Mouse (Mus musculus) CH12.LX (cell line): ENCODE data around the gene Spsb2.

ENCODE experiments used
- CTCF ChIP-seq, 2 experiments: IDR thresholded peaks in 1 of 2; conservative IDR thresholded peaks in 1 of 2; 2 replicates each; pipeline ENCODE4 v1.5.1; 2011 to 2012; ENCODE audit warnings: low read depth in 2 of 2, low read length in 2 of 2, improper control_type of control experiment in 1 of 2, inconsistent platforms in 1 of 2, mild to moderate bottlenecking in 1 of 2, moderate library complexity in 1 of 2
- USF2 ChIP-seq: conservative IDR thresholded peaks from 2 replicates; pipeline ENCODE4 v1.6.1; 2011; ENCODE audit warnings: low read depth, low read length, improper control_type of control experiment
- ZMIZ1 ChIP-seq: IDR thresholded peaks from 2 replicates; pipeline ENCODE4 v1.6.1; 2012; ENCODE audit warnings: low read depth, mild to moderate bottlenecking, inconsistent platforms, low read length, improper control_type of control experiment

DNA sequence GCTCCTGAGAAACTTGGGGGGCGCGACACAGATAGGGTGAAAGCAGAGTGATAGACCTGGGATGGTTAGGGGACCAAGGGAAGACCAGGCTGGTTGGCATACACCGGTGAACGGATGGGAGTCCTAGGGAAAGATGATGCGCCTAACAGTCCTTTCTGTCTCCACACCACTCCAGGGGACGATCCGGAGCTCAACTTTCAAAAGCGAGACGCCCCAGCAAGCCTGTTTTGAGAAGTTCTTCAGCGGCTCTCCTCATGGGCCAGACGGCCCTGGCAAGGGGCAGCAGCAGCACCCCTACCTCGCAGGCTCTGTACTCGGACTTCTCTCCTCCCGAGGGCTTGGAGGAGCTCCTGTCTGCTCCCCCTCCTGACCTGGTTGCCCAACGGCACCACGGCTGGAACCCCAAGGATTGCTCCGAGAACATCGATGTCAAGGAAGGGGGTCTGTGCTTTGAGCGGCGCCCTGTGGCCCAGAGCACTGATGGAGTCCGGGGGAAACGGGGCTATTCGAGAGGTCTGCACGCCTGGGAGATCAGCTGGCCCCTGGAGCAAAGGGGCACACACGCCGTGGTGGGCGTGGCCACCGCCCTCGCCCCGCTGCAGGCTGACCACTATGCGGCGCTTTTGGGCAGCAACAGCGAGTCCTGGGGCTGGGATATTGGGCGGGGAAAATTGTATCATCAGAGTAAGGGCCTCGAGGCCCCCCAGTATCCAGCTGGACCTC, 752 bp downstream of the Spsb2 start:
- peak; percentile 56; the same call in 1 of the 2 replicates for TF ChIP-seq ZMIZ1
- TF ChIP-seq USF2 = no peak
- TF ChIP-seq CTCF (conservative IDR thresholded peaks at IDR 0.05 in 1 of 2, IDR thresholded peaks at IDR 0.05 in 1 of 2; ENCODE audit: low read depth in 2 of 2, low read length in 2 of 2) = peak in 1 of 2 experiments; percentile 68; a peak in 2 of 4 replicates
